Mouse (Mus musculus) kidney, adult 9 months (tissue): Measurements from ENCODE around the gene Cript.
A peak's percentile ranks its signal among the peaks of the same experiment; 100 is the strongest.
"Not testable (repeated sequence)": the region's sequence is repeated elsewhere in the genome, so short reads cannot be mapped to it uniquely, and the experiment has no call there.

Source experiments
- DNase-seq: peaks from one replicate; pipeline ENCODE4 v3.0.0; 2022

Gene Cript

GRCm38 (mm10) chr17:87050469-87051175 is 25.3 kb downstream of the Cript start:
- DNase-seq, result peak; percentile 78

GRCm38 (mm10) chr17:87051652-87052051 is 26.3 kb downstream of the Cript start:
- no peak for DNase-seq

GRCm38 (mm10) chr17:87052432-87052831 is 27.1 kb downstream of the Cript start:
- no peak for DNase-seq

- DNase-seq, result no peak
These were observed 28.6 kb downstream of the Cript start for GRCm38 (mm10) chr17:87053921-87054320.

- DNase-seq, result peak; percentile 69
These were observed 29.7 kb downstream of the Cript start for GRCm38 (mm10) chr17:87055051-87055459.

- peak; percentile 43 for DNase-seq
These were observed 30.3 kb downstream of the Cript start for GRCm38 (mm10) chr17:87055663-87056062.

- no peak for DNase-seq
These were observed 31.4 kb downstream of the Cript start for GRCm38 (mm10) chr17:87056761-87057160.

- no peak for DNase-seq
These were observed 32.3 kb downstream of the Cript start for GRCm38 (mm10) chr17:87057486-87058266.

- peak; percentile 54 for DNase-seq
These were observed 37.3 kb downstream of the Cript start for GRCm38 (mm10) chr17:87062639-87063038.

GRCm38 (mm10) chr17:87063461-87063860 is 38.1 kb downstream of the Cript start:
- no peak for DNase-seq

GRCm38 (mm10) chr17:87063969-87064368 is 38.6 kb downstream of the Cript start:
- no peak for DNase-seq

GRCm38 (mm10) chr17:87068997-87069396 is 43.6 kb downstream of the Cript start:
- no peak for DNase-seq

GRCm38 (mm10) chr17:87072183-87072582 is 46.8 kb downstream of the Cript start:
- DNase-seq, result not testable (repeated sequence)

- DNase-seq, result no peak
These were observed 47.6 kb downstream of the Cript start for GRCm38 (mm10) chr17:87072766-87073440.

- no peak for DNase-seq
These were observed 48.1 kb downstream of the Cript start for GRCm38 (mm10) chr17:87073470-87073869.

- DNase-seq, result not testable (repeated sequence)
These were observed 52.9 kb downstream of the Cript start for GRCm38 (mm10) chr17:87078217-87078616.

GRCm38 (mm10) chr17:87080724-87081123 is 55.4 kb downstream of the Cript start:
- no peak for DNase-seq

- no peak for DNase-seq
These were observed 57.2 kb downstream of the Cript start for GRCm38 (mm10) chr17:87082547-87082946.

- DNase-seq, result no peak
These were observed 58.3 kb downstream of the Cript start for GRCm38 (mm10) chr17:87083671-87084070.
